Mouse (Mus musculus): Measurements from ENCODE around the gene Foxp1. TPM values are rescaled to one million over a fixed set of nuclear protein-coding genes. Genes with fewer than 3 reads are reported as not detected.

The Foxp1 gene
- polyA plus RNA-seq, 1 experiment = 129 TPM

DNA sequence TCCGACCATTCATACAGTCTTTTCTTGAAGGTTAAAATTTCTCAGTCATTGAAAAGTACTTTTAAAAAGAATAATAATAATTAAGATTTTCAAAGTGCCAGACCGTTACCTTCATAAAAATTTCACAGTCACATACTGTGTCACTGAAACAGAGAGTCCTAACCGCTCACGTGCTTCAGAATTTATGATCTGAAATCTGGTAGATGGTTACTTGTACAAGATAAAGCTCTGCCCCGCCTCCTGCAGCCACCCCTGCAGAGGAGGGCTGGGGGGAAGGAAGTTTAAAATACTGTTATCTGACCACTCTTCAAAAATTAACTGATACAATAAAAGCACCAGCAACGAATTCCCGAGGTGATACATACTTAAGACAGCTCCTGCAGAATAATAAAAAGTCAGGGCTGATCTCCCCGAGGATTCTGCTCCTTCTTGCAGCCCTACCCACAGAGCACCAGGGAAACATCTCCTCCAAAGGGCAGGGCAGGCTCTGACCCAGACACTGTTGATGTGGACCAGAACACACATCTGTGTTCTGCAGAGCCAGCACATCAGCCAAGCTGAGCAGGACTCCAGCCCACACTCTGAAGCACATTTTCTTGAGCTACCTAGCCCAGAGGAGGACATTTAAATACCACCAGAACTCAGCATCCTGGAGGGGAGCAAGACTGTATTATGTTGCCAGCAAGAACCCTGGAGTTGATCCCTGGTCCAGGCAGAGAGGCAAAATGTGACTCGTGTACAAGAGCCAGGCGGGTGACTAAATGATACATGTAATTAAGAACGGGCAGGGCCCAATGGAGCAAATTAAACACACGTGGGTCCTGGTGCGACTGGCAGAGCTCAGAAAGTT, 316.7 kb downstream of the Foxp1 start:
- WGBS = 51% methylated on average over 13 of the region's 13 CpGs
- H3K4me1 ChIP-seq (replicated peaks; ENCODE audit: control insufficient read depth, insufficient read depth, low read length) = 0 out of 2 replicates have a peak, but pooled peaks cover 3% of the 10 kb centered on the region
- H3K36me3 ChIP-seq (ENCODE audit: control insufficient read depth, insufficient read depth, low read length) = no peaks in the 10 kb centered on the region
- H3K27ac ChIP-seq (ENCODE audit: control insufficient read depth, insufficient read depth, low read length) = no peak overlapping the region
- TF ChIP-seq POLR2A (IDR thresholded peaks at IDR 0.05; ENCODE audit: control insufficient read depth, extremely low read depth, insufficient read depth, low read length, poor library complexity) (no peak), CTCF (IDR thresholded peaks at IDR 0.05; ENCODE audit: borderline replicate concordance, control insufficient read depth, extremely low read depth, insufficient read depth, low read length, poor library complexity) (no peak)
- no peaks in the 10 kb centered on the region for H3K27me3 ChIP-seq (ENCODE audit: control insufficient read depth, insufficient read depth, low read length)
- H3K4me3 ChIP-seq (ENCODE audit: control insufficient read depth, insufficient read depth, low read length) = no peak overlapping the region
- no peak for DNase-seq

DNA sequence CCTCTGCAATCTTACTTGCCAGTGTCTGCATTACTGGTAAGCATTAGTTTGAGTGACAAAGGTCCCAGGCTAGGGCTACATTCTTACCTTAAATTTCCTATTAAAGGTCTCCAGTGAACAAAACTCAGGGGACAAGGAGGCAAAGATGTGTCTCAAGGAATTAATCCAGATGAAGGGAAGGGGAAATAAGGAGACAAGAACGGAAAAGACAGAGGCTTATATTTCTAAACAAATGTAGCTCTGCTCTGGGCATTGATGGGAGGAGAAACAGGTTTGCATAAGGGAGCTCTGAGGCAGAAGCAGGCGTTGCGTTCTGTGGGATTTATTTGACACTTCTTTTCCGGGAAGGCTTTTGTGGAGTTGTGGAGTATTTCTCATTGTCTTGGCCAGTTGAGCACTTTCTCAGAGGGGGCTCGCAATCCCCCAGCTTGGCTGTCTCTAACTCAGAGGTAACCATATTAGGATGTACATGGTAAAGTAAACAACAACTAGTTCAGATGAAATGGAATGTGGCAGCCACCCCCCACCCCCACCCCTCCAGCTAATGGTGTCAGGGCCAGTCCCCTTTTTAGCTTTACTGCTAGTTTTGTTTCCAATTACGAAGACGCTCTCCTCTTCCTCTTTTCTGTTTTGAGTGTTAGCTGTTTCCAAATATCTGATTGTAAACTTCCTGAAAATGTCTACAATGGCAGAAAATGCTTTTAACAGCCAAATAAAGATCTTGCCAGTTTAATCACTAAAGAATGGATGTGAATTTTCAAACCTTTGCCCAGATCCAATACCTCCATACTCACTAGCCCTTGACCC, 317.5 kb downstream of the Foxp1 start:
- 85% methylated on average over 7 of the region's 7 CpGs for WGBS
- Histone ChIP-seq H3K4me3 (ENCODE audit: control insufficient read depth, insufficient read depth, low read length) (no peak overlapping the region), H3K27me3 (ENCODE audit: control insufficient read depth, insufficient read depth, low read length) (no peaks in the 10 kb centered on the region), H3K36me3 (ENCODE audit: control insufficient read depth, insufficient read depth, low read length) (no peaks in the 10 kb centered on the region), H3K27ac (ENCODE audit: control insufficient read depth, insufficient read depth, low read length) (no peak overlapping the region; the same call in 1 of the 2 replicates), H3K4me1 (replicated peaks; ENCODE audit: control insufficient read depth, insufficient read depth, low read length) (0 out of 2 replicates have a peak, but pooled peaks cover 5% of the 10 kb centered on the region)
- no peak for TF ChIP-seq POLR2A (IDR thresholded peaks at IDR 0.05; ENCODE audit: control insufficient read depth, extremely low read depth, insufficient read depth, low read length, poor library complexity)
- no peak for TF ChIP-seq CTCF (IDR thresholded peaks at IDR 0.05; ENCODE audit: borderline replicate concordance, control insufficient read depth, extremely low read depth, insufficient read depth, low read length, poor library complexity)
- DNase-seq = no peak

DNA sequence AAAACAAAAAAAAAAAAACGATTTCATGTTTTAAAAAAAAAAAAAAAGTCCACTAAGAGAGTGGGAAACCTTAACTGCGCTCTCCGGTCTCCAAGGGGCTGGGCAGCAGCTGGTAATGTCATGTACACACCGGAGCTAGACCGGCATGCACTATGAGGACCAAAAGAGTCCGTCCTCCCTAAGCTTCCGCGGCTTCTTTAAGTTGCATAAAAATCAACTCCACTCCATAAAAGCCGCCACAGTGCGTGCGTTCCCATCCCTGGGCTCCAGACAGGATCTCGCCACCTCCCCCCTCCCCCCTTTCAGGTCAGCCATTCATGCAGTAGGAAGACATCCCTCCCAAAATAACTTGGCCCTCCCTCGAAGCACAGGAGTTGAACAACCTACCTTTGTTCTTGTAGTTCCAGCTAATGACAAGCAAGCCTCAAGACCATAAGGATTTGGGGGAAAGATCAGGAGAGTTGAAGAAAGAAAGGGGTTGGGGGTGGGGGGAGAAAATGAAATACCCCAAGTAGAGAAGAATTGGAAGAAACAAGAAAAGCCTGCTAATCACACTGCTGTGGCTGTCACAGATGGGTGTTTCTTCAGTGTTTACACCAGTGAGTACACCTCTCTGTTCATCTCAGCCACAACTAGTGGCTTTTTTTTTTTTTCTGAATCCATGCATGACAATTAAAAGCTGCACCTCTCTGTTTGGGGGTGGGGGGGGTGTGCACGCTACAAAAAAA, 318.3 kb downstream of the Foxp1 start:
- 90% methylated on average over 14 of the region's 14 CpGs for WGBS
- Histone ChIP-seq H3K27me3 (ENCODE audit: control insufficient read depth, insufficient read depth, low read length) (no peaks in the 10 kb centered on the region), H3K27ac (ENCODE audit: control insufficient read depth, insufficient read depth, low read length) (no peak overlapping the region), H3K36me3 (ENCODE audit: control insufficient read depth, insufficient read depth, low read length) (no peaks in the 10 kb centered on the region), H3K4me3 (ENCODE audit: control insufficient read depth, insufficient read depth, low read length) (no peak overlapping the region), H3K4me1 (replicated peaks; ENCODE audit: control insufficient read depth, insufficient read depth, low read length) (0 out of 2 replicates have a peak, but pooled peaks cover 5% of the 10 kb centered on the region)
- TF ChIP-seq CTCF (IDR thresholded peaks at IDR 0.05; ENCODE audit: borderline replicate concordance, control insufficient read depth, extremely low read depth, insufficient read depth, low read length, poor library complexity) (no peak), POLR2A (IDR thresholded peaks at IDR 0.05; ENCODE audit: control insufficient read depth, extremely low read depth, insufficient read depth, low read length, poor library complexity) (no peak)
- no peak for DNase-seq

- no peaks in the 10 kb centered on the region for H3K27me3 ChIP-seq (ENCODE audit: control insufficient read depth, insufficient read depth, low read length)
- H3K27ac ChIP-seq (ENCODE audit: control insufficient read depth, insufficient read depth, low read length) = no peak overlapping the region
- H3K4me1 ChIP-seq (replicated peaks; ENCODE audit: control insufficient read depth, insufficient read depth, low read length) = 0 out of 2 replicates have a peak, but pooled peaks cover 5% of the 10 kb centered on the region
- H3K36me3 ChIP-seq (ENCODE audit: control insufficient read depth, insufficient read depth, low read length) = no peaks in the 10 kb centered on the region
- no peak overlapping the region for H3K4me3 ChIP-seq (ENCODE audit: control insufficient read depth, insufficient read depth, low read length)
- TF ChIP-seq POLR2A (IDR thresholded peaks at IDR 0.05; ENCODE audit: control insufficient read depth, extremely low read depth, insufficient read depth, low read length, poor library complexity) (no peak), CTCF (IDR thresholded peaks at IDR 0.05; ENCODE audit: borderline replicate concordance, control insufficient read depth, extremely low read depth, insufficient read depth, low read length, poor library complexity) (no peak)
- 93% methylated on average over 11 of the region's 11 CpGs for WGBS
- DNase-seq = no peak
These were observed 319.3 kb downstream of the Foxp1 start for GRCm38 (mm10) chr6:99203231-99203630.

- WGBS = 98% methylated on average over 4 of the region's 4 CpGs
- Histone ChIP-seq H3K4me3 (ENCODE audit: control insufficient read depth, insufficient read depth, low read length) (no peak overlapping the region), H3K36me3 (ENCODE audit: control insufficient read depth, insufficient read depth, low read length) (no peaks in the 10 kb centered on the region), H3K27ac (ENCODE audit: control insufficient read depth, insufficient read depth, low read length) (no peak overlapping the region), H3K4me1 (replicated peaks; ENCODE audit: control insufficient read depth, insufficient read depth, low read length) (0 out of 2 replicates have a peak, but pooled peaks cover 5% of the 10 kb centered on the region), H3K27me3 (ENCODE audit: control insufficient read depth, insufficient read depth, low read length) (no peaks in the 10 kb centered on the region)
- TF ChIP-seq POLR2A (IDR thresholded peaks at IDR 0.05; ENCODE audit: control insufficient read depth, extremely low read depth, insufficient read depth, low read length, poor library complexity) (no peak), CTCF (IDR thresholded peaks at IDR 0.05; ENCODE audit: borderline replicate concordance, control insufficient read depth, extremely low read depth, insufficient read depth, low read length, poor library complexity) (no peak)
- no peak for DNase-seq
These were observed 319.7 kb downstream of the Foxp1 start for GRCm38 (mm10) chr6:99202781-99203180.

DNA sequence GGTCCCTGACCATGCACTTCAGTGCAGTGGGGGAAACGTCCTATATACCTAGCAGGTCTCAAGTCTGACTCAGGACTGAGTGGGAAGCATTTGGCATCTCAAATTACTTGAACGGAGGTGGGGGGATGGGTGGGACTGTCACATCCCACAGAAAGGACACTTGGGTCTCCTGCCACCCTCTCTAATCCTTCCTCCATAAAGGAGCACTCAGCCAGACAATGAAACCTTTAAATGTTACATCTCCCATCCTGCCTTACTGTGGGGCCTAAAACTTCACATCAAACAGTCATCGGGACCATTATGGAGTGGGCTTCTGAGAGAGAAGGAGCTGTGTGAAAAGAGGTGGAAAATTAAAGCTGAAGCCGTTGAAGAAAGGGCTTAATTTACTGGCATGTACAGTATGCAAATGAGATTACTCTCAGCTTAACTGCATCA, 321.2 kb downstream of the Foxp1 start:
- TF ChIP-seq CTCF (IDR thresholded peaks at IDR 0.05; ENCODE audit: borderline replicate concordance, control insufficient read depth, extremely low read depth, insufficient read depth, low read length, poor library complexity) = no peak
- TF ChIP-seq POLR2A (IDR thresholded peaks at IDR 0.05; ENCODE audit: control insufficient read depth, extremely low read depth, insufficient read depth, low read length, poor library complexity) = no peak
- Histone ChIP-seq H3K27me3 (ENCODE audit: control insufficient read depth, insufficient read depth, low read length) (no peaks in the 10 kb centered on the region), H3K4me3 (ENCODE audit: control insufficient read depth, insufficient read depth, low read length) (no peak overlapping the region), H3K36me3 (ENCODE audit: control insufficient read depth, insufficient read depth, low read length) (no peaks in the 10 kb centered on the region), H3K27ac (ENCODE audit: control insufficient read depth, insufficient read depth, low read length) (no peak overlapping the region), H3K4me1 (replicated peaks; ENCODE audit: control insufficient read depth, insufficient read depth, low read length) (0 out of 2 replicates have a peak, but pooled peaks cover 5% of the 10 kb centered on the region)
- DNase-seq = no peak
- WGBS = 72% methylated on average over 4 of the region's 4 CpGs
